8 mouse cellular contexts compared by ENCODE assay signal in genomic region chr3:96238954-96239793, GRCm38 (mm10). TPM values are rescaled to one million over a fixed set of nuclear protein-coding genes. Genes with fewer than 3 reads are reported as not detected.
A peak's percentile ranks its signal among the peaks of the same experiment; 100 is the strongest.
DNase-seq lines count a peak whose midpoint lies in the region; ATAC-seq and TF ChIP-seq lines count a peak whose summit lies in the region.
"Not testable (repeated sequence)": the region's sequence is repeated elsewhere in the genome, so short reads cannot be mapped to it uniquely, and the experiment has no call there.

Gene Hist2h3c2, minus strand, starts transcription at chr3:96239127.

- peak within 1 kb of the TSS; percentile 81 for H3K4me3 ChIP-seq in E14TG2a.4 (replicated peaks; ENCODE audit: low read length)
- H3K4me3 ChIP-seq in cerebellum, adult 2 months (replicated peaks; ENCODE audit: insufficient read depth, low read depth, low read length) = peak within 1 kb of the TSS; percentile 44
- H3K4me3 ChIP-seq in forebrain, embryonic 15.5 days = peak within 1 kb of the TSS; percentile 39
- peak within 1 kb of the TSS; percentile 53 for H3K4me3 ChIP-seq in kidney, embryonic 15.5 days (replicated peaks)
- H3K4me3 ChIP-seq in liver, embryonic 11.5 days (ENCODE audit: low read depth, low read length) = peak within 1 kb of the TSS; percentile 52
- peak within 1 kb of the TSS; percentile 31 for H3K4me3 ChIP-seq in midbrain, embryonic 14.5 days (replicated peaks; ENCODE audit: low read depth, low read length)

- ATAC-seq in forebrain, embryonic 15.5 days (replicated peaks) = peak; percentile 89
- peak; percentile 94 for ATAC-seq in kidney, embryonic 15.5 days (replicated peaks; ENCODE audit: low FRiP score)
- ATAC-seq in liver, embryonic 11.5 days (replicated peaks; ENCODE audit: low FRiP score) = peak; percentile 84
- ATAC-seq in midbrain, embryonic 14.5 days (ENCODE audit: low FRiP score, low TSS enrichment) = peak; percentile 91

- H3K4me2 ChIP-seq in forebrain, embryonic 15.5 days (replicated peaks) = peak within 1 kb of the TSS; percentile 47
- H3K4me2 ChIP-seq in kidney, embryonic 15.5 days = peak within 1 kb of the TSS; percentile 56
- H3K4me2 ChIP-seq in liver, embryonic 11.5 days = peak within 1 kb of the TSS; percentile 81
- H3K4me2 ChIP-seq in midbrain, embryonic 14.5 days (ENCODE audit: low read length) = peak within 1 kb of the TSS; percentile 53

- intact Hi-C loops in heart, postnatal 10 days (cut with DNase I) = not testable (repeated sequence)

- peak within 1 kb of the TSS; percentile 49 for H3K9ac ChIP-seq in forebrain, embryonic 15.5 days (replicated peaks)
- H3K9ac ChIP-seq in kidney, embryonic 15.5 days = peak within 1 kb of the TSS; percentile 67
- peak within 1 kb of the TSS; percentile 76 for H3K9ac ChIP-seq in liver, embryonic 11.5 days (ENCODE audit: low read depth, low read length)
- H3K9ac ChIP-seq in midbrain, embryonic 14.5 days (replicated peaks; ENCODE audit: low read length) = peak within 1 kb of the TSS; percentile 40; the same call in 1 of the 2 replicates

- peaks cover 26% of the 10 kb centered on the region; the same call in 1 of the 2 replicates for H3K36me3 ChIP-seq in E14TG2a.4 (ENCODE audit: insufficient read depth, low read length)
- not testable (repeated sequence) for H3K36me3 ChIP-seq in forebrain, embryonic 15.5 days; kidney, embryonic 15.5 days; liver, embryonic 11.5 days (ENCODE audit: control insufficient read depth, insufficient read depth, low read length); midbrain, embryonic 14.5 days (ENCODE audit: control insufficient read depth, insufficient read depth, low read length)

- TF ChIP-seq CTCF in E14TG2a.4 (conservative IDR thresholded peaks at IDR 0.05; ENCODE audit: low read length); cerebellum, adult 2 months (IDR thresholded peaks at IDR 0.05; ENCODE audit: borderline replicate concordance, insufficient read depth, low read depth, low read length): not testable (repeated sequence)

- H3K27ac ChIP-seq in cerebellum, adult 2 months (ENCODE audit: insufficient read depth, low read length) = peak within 1 kb of the TSS; percentile 12; the same call in 1 of the 2 replicates
- peak within 1 kb of the TSS; percentile 66 for H3K27ac ChIP-seq in forebrain, embryonic 15.5 days (replicated peaks)
- peak within 1 kb of the TSS; percentile 91 for H3K27ac ChIP-seq in kidney, embryonic 15.5 days
- peak within 1 kb of the TSS; percentile 89 for H3K27ac ChIP-seq in liver, embryonic 11.5 days (ENCODE audit: low read depth, low read length)
- 0 out of 2 replicates have a peak within 1 kb of the TSS, but pooled peaks have one; percentile 13 for H3K27ac ChIP-seq in midbrain, embryonic 14.5 days (replicated peaks; ENCODE audit: low read depth, low read length)

- WGBS in cerebellum, adult 2 months = 3% methylated on average over 19 of the region's 68 CpGs
- WGBS in forebrain, embryonic 15.5 days = 1% methylated on average over 24 of the region's 68 CpGs
- WGBS in kidney, embryonic 15.5 days = 0% methylated on average over 26 of the region's 68 CpGs
- WGBS in liver, embryonic 11.5 days = 0% methylated on average over 22 of the region's 68 CpGs
- 0% methylated on average over 19 of the region's 68 CpGs for WGBS in midbrain, embryonic 14.5 days

- H3K9me3 ChIP-seq in E14TG2a.4 (ENCODE audit: low read length); forebrain, embryonic 15.5 days; kidney, embryonic 15.5 days (replicated peaks); liver, embryonic 11.5 days (ENCODE audit: control insufficient read depth, low read length); midbrain, embryonic 14.5 days (ENCODE audit: control insufficient read depth, low read length): not testable (repeated sequence)

- H3K4me1 ChIP-seq in E14TG2a.4 (replicated peaks; ENCODE audit: low read depth, low read length) = peaks cover 55% of the 10 kb centered on the region
- not testable (repeated sequence) for H3K4me1 ChIP-seq in cerebellum, adult 2 months (ENCODE audit: control insufficient read depth, insufficient read depth, low read length)
- H3K4me1 ChIP-seq in forebrain, embryonic 15.5 days = peaks cover 27% of the 10 kb centered on the region
- H3K4me1 ChIP-seq in kidney, embryonic 15.5 days = peaks cover 37% of the 10 kb centered on the region
- peaks cover 16% of the 10 kb centered on the region for H3K4me1 ChIP-seq in liver, embryonic 11.5 days (replicated peaks; ENCODE audit: control insufficient read depth, insufficient read depth, low read length)
- H3K4me1 ChIP-seq in midbrain, embryonic 14.5 days (ENCODE audit: control insufficient read depth, insufficient read depth, low read length) = peaks cover 17% of the 10 kb centered on the region; the same call in 1 of the 2 replicates

- TF ChIP-seq POLR2A in cerebellum, adult 2 months (IDR thresholded peaks at IDR 0.05; ENCODE audit: borderline replicate concordance, insufficient read depth, low read length) = not testable (repeated sequence)

- DNase-seq in cerebellum, adult 2 months = peak; percentile 58 to 71
- peak; percentile 62 to 65 for DNase-seq in heart, postnatal 10 days
- DNase-seq in liver, embryonic 11.5 days (ENCODE audit: low spot score); midbrain, embryonic 14.5 days: not testable (repeated sequence)
- peak; percentile 76 to 80 for DNase-seq in spleen, postnatal 10 days (ENCODE audit: low spot score in 2 of 2)

- H3K27me3 ChIP-seq in E14TG2a.4 (ENCODE audit: insufficient read depth, low read length); cerebellum, adult 2 months (ENCODE audit: control insufficient read depth, insufficient read depth, low read length); forebrain, embryonic 15.5 days; kidney, embryonic 15.5 days; liver, embryonic 11.5 days (replicated peaks; ENCODE audit: control insufficient read depth, insufficient read depth, low read length); midbrain, embryonic 14.5 days (ENCODE audit: control insufficient read depth, insufficient read depth, low read length): not testable (repeated sequence)

RNA-seq across cellular contexts. Expression of gene Hist2h3c2, which starts in this region (rescaled TPM):
- 4.5 and 6.3 TPM in 2 replicates for polyA plus RNA-seq in cerebellum, adult 2 months (2012; rRNA removed)
- polyA plus RNA-seq in forebrain, embryonic 15.5 days (2015; fragmentation: Nextera tagmentation; extraction: Ambion mirVana) = 6.7 and 8.0 TPM in 2 replicates
- total RNA-seq in heart, postnatal 10 days (2021) = 10 to 100 TPM; 78.6 to 96.2 TPM
- 7.9 TPM in 2 replicates for polyA plus RNA-seq in kidney, embryonic 15.5 days (2015; fragmentation: Nextera tagmentation; extraction: Ambion mirVana)
- 5.8 and 8.0 TPM in 2 replicates for polyA plus RNA-seq in liver, embryonic 11.5 days (2014; fragmentation: Nextera tagmentation; extraction: Ambion mirVana)
- 2.2 and 3.4 TPM in 2 replicates for polyA plus RNA-seq in midbrain, embryonic 14.5 days (2014; fragmentation: Nextera tagmentation; extraction: Ambion mirVana)

Comparison
In these comparisons a context has a peak if more than half of its experiments do, and no peak if none do; other contexts are left out.
1. H3K4me3 ChIP-seq: peak in every context shown above with its lines; median percentile 81 in E14TG2a.4; 53 in kidney, embryonic 15.5 days; 52 in liver, embryonic 11.5 days; 44 in cerebellum, adult 2 months; 39 in forebrain, embryonic 15.5 days; 31 in midbrain, embryonic 14.5 days.
2. H3K27ac ChIP-seq: peak in every context shown above with its lines; median percentile 91 in kidney, embryonic 15.5 days; 89 in liver, embryonic 11.5 days; 66 in forebrain, embryonic 15.5 days; 13 in midbrain, embryonic 14.5 days; 12 in cerebellum, adult 2 months.